Mouse (Mus musculus): ENCODE measurements around the gene Ppp1r26. TPM values are rescaled to one million over a fixed set of nuclear protein-coding genes. Genes with fewer than 3 reads are reported as not detected.

The Ppp1r26 gene
- polyA plus RNA-seq, 1 experiment from 2014 or later, result 6.5 TPM

DNA sequence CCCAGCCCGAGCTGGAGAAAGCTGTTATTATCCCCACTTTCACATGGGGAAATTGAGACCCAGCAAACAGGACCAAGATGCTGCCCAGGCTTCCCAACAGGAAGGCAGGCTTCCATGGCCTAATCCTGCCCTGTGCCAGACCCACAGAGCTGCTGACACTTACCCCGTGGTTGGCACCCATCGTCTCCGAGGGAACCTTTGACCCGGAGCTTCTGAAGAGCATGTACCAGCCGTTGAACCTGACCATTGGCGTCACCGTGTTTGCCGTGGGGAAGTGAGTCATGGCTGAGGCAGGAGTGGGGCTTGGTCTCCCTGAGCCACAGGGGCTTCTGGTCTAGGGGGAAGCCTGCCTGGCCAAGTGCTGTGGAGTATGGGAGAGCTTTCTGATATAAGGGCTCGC, 56.4 kb downstream of the Ppp1r26 start:
- ATAC-seq (ENCODE audit: insufficient number of reproducible peaks, low FRiP score, low TSS enrichment, low read depth), result no peak
- Histone ChIP-seq H3K9ac (no peak overlapping the region), H3K4me2 (replicated peaks) (no peak overlapping the region), H3K9me3 (replicated peaks) (no peaks in the 10 kb centered on the region), H3K4me3 (replicated peaks) (no peak overlapping the region), H3K27me3 (no peaks in the 10 kb centered on the region), H3K36me3 (no peaks in the 10 kb centered on the region), H3K4me1 (no peaks in the 10 kb centered on the region), H3K27ac (replicated peaks) (no peak overlapping the region)
- 87% methylated on average over 10 of the region's 10 CpGs for WGBS

DNA sequence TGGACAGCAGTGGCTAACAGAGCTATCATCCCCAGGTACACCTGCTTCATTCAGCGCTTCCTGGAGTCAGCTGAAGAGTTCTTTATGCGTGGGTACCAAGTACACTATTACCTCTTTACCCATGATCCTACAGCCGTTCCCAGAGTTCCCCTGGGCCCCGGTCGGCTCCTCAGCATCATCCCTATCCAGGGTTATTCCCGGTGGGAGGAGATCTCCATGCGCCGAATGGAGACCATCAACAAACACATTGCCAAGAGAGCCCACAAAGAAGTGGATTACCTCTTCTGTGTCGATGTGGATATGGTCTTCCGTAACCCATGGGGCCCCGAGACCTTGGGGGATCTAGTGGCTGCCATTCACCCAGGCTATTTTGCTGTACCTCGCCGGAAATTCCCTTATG, 58.1 kb downstream of the Ppp1r26 start:
- Histone ChIP-seq H3K9me3 (replicated peaks) (no peaks in the 10 kb centered on the region), H3K9ac (no peak overlapping the region), H3K4me1 (no peaks in the 10 kb centered on the region), H3K4me3 (replicated peaks) (no peak overlapping the region), H3K4me2 (replicated peaks) (no peak overlapping the region), H3K27me3 (no peaks in the 10 kb centered on the region), H3K36me3 (no peaks in the 10 kb centered on the region), H3K27ac (replicated peaks) (no peak overlapping the region)
- no peak for ATAC-seq (ENCODE audit: insufficient number of reproducible peaks, low FRiP score, low TSS enrichment, low read depth)
- WGBS, result 88% methylated on average over 13 of the region's 13 CpGs

Other genes starting within 250 kb of the Ppp1r26 start
- 6.9 and 11.8 TPM in 2 replicates for gene 1700007K13Rik, start 19.5 kb downstream of the Ppp1r26 start, polyA plus RNA-seq (2015; fragmentation: Nextera tagmentation; extraction: Ambion mirVana)
- gene Mrps2, start 21.3 kb downstream of the Ppp1r26 start, polyA plus RNA-seq (2015; fragmentation: Nextera tagmentation; extraction: Ambion mirVana), result 50.1 and 54.8 TPM in 2 replicates
- 0.95 and 1.2 TPM in 2 replicates for gene Gbgt1, start 50.1 kb downstream of the Ppp1r26 start, polyA plus RNA-seq (2015; fragmentation: Nextera tagmentation; extraction: Ambion mirVana)
- gene Gm10134, start 59.3 kb downstream of the Ppp1r26 start, polyA plus RNA-seq (2015; fragmentation: Nextera tagmentation; extraction: Ambion mirVana), result 1.7 and 2.2 TPM in 2 replicates
- gene Ralgds, start 66.3 kb downstream of the Ppp1r26 start, polyA plus RNA-seq (2015; fragmentation: Nextera tagmentation; extraction: Ambion mirVana), result 69.3 and 70.8 TPM in 2 replicates
- gene Cel, start 116.6 kb downstream of the Ppp1r26 start, polyA plus RNA-seq (2015; fragmentation: Nextera tagmentation; extraction: Ambion mirVana), result 0.08 TPM in 1 of 2 replicates, not detected in the other
- 45.9 and 47.7 TPM in 2 replicates for gene Gtf3c5, start 137.0 kb downstream of the Ppp1r26 start, polyA plus RNA-seq (2015; fragmentation: Nextera tagmentation; extraction: Ambion mirVana)
- not detected in 2 replicates for gene Gfi1b, start 175.2 kb downstream of the Ppp1r26 start, polyA plus RNA-seq (2015; fragmentation: Nextera tagmentation; extraction: Ambion mirVana)
- 17.2 and 18.0 TPM in 2 replicates for gene Tsc1, start 194.4 kb downstream of the Ppp1r26 start, polyA plus RNA-seq (2015; fragmentation: Nextera tagmentation; extraction: Ambion mirVana)

All from embryonic facial prominence, embryonic 15.5 days (tissue).